Mouse (Mus musculus): ENCODE results near the gene Magi2. TPM values are rescaled to one million over a fixed set of nuclear protein-coding genes. Genes with fewer than 3 reads are reported as not detected.

Magi2 gene
- polyA plus RNA-seq, 1 experiment from 2014 or later: 9.3 TPM

GRCm38 (mm10) chr5:20378071-20378800, 1151.4 kb downstream of the Magi2 start:
- Histone ChIP-seq H3K27me3 (ENCODE audit: control insufficient read depth, insufficient read depth, low read length) (no peaks in the 10 kb centered on the region), H3K9me3 (ENCODE audit: control insufficient read depth, low read length) (no peaks in the 10 kb centered on the region), H3K9ac (ENCODE audit: low read depth, low read length) (no peak overlapping the region), H3K36me3 (ENCODE audit: control insufficient read depth, insufficient read depth, low read length) (no peaks in the 10 kb centered on the region), H3K4me2 (replicated peaks; ENCODE audit: low read depth, low read length) (no peak overlapping the region), H3K27ac (ENCODE audit: low read depth, low read length) (no peak overlapping the region), H3K4me1 (ENCODE audit: control insufficient read depth, insufficient read depth, low read length) (no peaks in the 10 kb centered on the region), H3K4me3 (ENCODE audit: low read length) (no peak overlapping the region)
- 82% methylated on average over 11 of the region's 11 CpGs for WGBS
- no peak for ATAC-seq (ENCODE audit: low FRiP score, low TSS enrichment)

- no peak for ATAC-seq (ENCODE audit: low FRiP score, low TSS enrichment)
- H3K36me3 ChIP-seq (ENCODE audit: control insufficient read depth, insufficient read depth, low read length): no peaks in the 10 kb centered on the region
- H3K9ac ChIP-seq (ENCODE audit: low read depth, low read length): no peak overlapping the region
- 88% methylated on average over 5 of the region's 5 CpGs for WGBS
- no peak overlapping the region for H3K4me2 ChIP-seq (replicated peaks; ENCODE audit: low read depth, low read length)
- no peaks in the 10 kb centered on the region for H3K27me3 ChIP-seq (ENCODE audit: control insufficient read depth, insufficient read depth, low read length)
- H3K4me3 ChIP-seq (ENCODE audit: low read length): no peak overlapping the region
- H3K4me1 ChIP-seq (ENCODE audit: control insufficient read depth, insufficient read depth, low read length): no peaks in the 10 kb centered on the region
- H3K27ac ChIP-seq (ENCODE audit: low read depth, low read length): no peak overlapping the region
- H3K9me3 ChIP-seq (ENCODE audit: control insufficient read depth, low read length): no peaks in the 10 kb centered on the region
Observed at GRCm38 (mm10) chr5:20404533-20404932, 1177.7 kb downstream of the Magi2 start.

GRCm38 (mm10) chr5:20406626-20407025, 1179.8 kb downstream of the Magi2 start:
- no peak overlapping the region for H3K27ac ChIP-seq (ENCODE audit: low read depth, low read length)
- H3K9ac ChIP-seq (ENCODE audit: low read depth, low read length): no peak overlapping the region
- H3K36me3 ChIP-seq (ENCODE audit: control insufficient read depth, insufficient read depth, low read length): no peaks in the 10 kb centered on the region
- H3K4me1 ChIP-seq (ENCODE audit: control insufficient read depth, insufficient read depth, low read length): no peaks in the 10 kb centered on the region
- 89% methylated on average over 4 of the region's 4 CpGs for WGBS
- H3K4me3 ChIP-seq (ENCODE audit: low read length): no peak overlapping the region
- no peak for ATAC-seq (ENCODE audit: low FRiP score, low TSS enrichment)
- no peaks in the 10 kb centered on the region for H3K9me3 ChIP-seq (ENCODE audit: control insufficient read depth, low read length)
- H3K4me2 ChIP-seq (replicated peaks; ENCODE audit: low read depth, low read length): no peak overlapping the region
- H3K27me3 ChIP-seq (ENCODE audit: control insufficient read depth, insufficient read depth, low read length): no peaks in the 10 kb centered on the region

- no peak overlapping the region for H3K9ac ChIP-seq (ENCODE audit: low read depth, low read length)
- H3K4me1 ChIP-seq (ENCODE audit: control insufficient read depth, insufficient read depth, low read length): no peaks in the 10 kb centered on the region
- no peaks in the 10 kb centered on the region for H3K9me3 ChIP-seq (ENCODE audit: control insufficient read depth, low read length)
- H3K4me2 ChIP-seq (replicated peaks; ENCODE audit: low read depth, low read length): no peak overlapping the region
- H3K4me3 ChIP-seq (ENCODE audit: low read length): no peak overlapping the region
- ATAC-seq (ENCODE audit: low FRiP score, low TSS enrichment): no peak
- H3K27me3 ChIP-seq (ENCODE audit: control insufficient read depth, insufficient read depth, low read length): no peaks in the 10 kb centered on the region
- H3K27ac ChIP-seq (ENCODE audit: low read depth, low read length): no peak overlapping the region
- H3K36me3 ChIP-seq (ENCODE audit: control insufficient read depth, insufficient read depth, low read length): no peaks in the 10 kb centered on the region
Observed at GRCm38 (mm10) chr5:20415320-20415719, 1188.5 kb downstream of the Magi2 start.

GRCm38 (mm10) chr5:20417348-20417747, 1190.5 kb downstream of the Magi2 start:
- no peak for ATAC-seq (ENCODE audit: low FRiP score, low TSS enrichment)
- Histone ChIP-seq H3K4me3 (ENCODE audit: low read length) (no peak overlapping the region), H3K27ac (ENCODE audit: low read depth, low read length) (no peak overlapping the region), H3K36me3 (ENCODE audit: control insufficient read depth, insufficient read depth, low read length) (no peaks in the 10 kb centered on the region), H3K4me2 (replicated peaks; ENCODE audit: low read depth, low read length) (no peak overlapping the region), H3K9ac (ENCODE audit: low read depth, low read length) (no peak overlapping the region), H3K9me3 (ENCODE audit: control insufficient read depth, low read length) (no peaks in the 10 kb centered on the region), H3K4me1 (ENCODE audit: control insufficient read depth, insufficient read depth, low read length) (no peaks in the 10 kb centered on the region), H3K27me3 (ENCODE audit: control insufficient read depth, insufficient read depth, low read length) (no peaks in the 10 kb centered on the region)

- H3K9ac ChIP-seq (ENCODE audit: low read depth, low read length): no peak overlapping the region
- no peaks in the 10 kb centered on the region for H3K9me3 ChIP-seq (ENCODE audit: control insufficient read depth, low read length)
- 66% methylated on average over 9 of the region's 9 CpGs for WGBS
- no peak overlapping the region for H3K4me3 ChIP-seq (ENCODE audit: low read length)
- no peaks in the 10 kb centered on the region for H3K36me3 ChIP-seq (ENCODE audit: control insufficient read depth, insufficient read depth, low read length)
- no peak overlapping the region for H3K27ac ChIP-seq (ENCODE audit: low read depth, low read length)
- no peaks in the 10 kb centered on the region for H3K4me1 ChIP-seq (ENCODE audit: control insufficient read depth, insufficient read depth, low read length)
- no peak overlapping the region for H3K4me2 ChIP-seq (replicated peaks; ENCODE audit: low read depth, low read length)
- no peaks in the 10 kb centered on the region for H3K27me3 ChIP-seq (ENCODE audit: control insufficient read depth, insufficient read depth, low read length)
- ATAC-seq (ENCODE audit: low FRiP score, low TSS enrichment): no peak
Observed at GRCm38 (mm10) chr5:20432148-20432813, 1205.4 kb downstream of the Magi2 start.

- H3K4me3 ChIP-seq (ENCODE audit: low read length): no peak overlapping the region
- H3K36me3 ChIP-seq (ENCODE audit: control insufficient read depth, insufficient read depth, low read length): no peaks in the 10 kb centered on the region
- H3K9me3 ChIP-seq (ENCODE audit: control insufficient read depth, low read length): no peaks in the 10 kb centered on the region
- H3K4me1 ChIP-seq (ENCODE audit: control insufficient read depth, insufficient read depth, low read length): no peaks in the 10 kb centered on the region
- H3K9ac ChIP-seq (ENCODE audit: low read depth, low read length): no peak overlapping the region
- no peak overlapping the region for H3K27ac ChIP-seq (ENCODE audit: low read depth, low read length)
- no peak for ATAC-seq (ENCODE audit: low FRiP score, low TSS enrichment)
- WGBS: 44% methylated on average over 4 of the region's 4 CpGs
- no peak overlapping the region for H3K4me2 ChIP-seq (replicated peaks; ENCODE audit: low read depth, low read length)
- H3K27me3 ChIP-seq (ENCODE audit: control insufficient read depth, insufficient read depth, low read length): no peaks in the 10 kb centered on the region
Observed at GRCm38 (mm10) chr5:20446471-20447174, 1219.8 kb downstream of the Magi2 start.

- Histone ChIP-seq H3K27me3 (ENCODE audit: control insufficient read depth, insufficient read depth, low read length) (no peaks in the 10 kb centered on the region), H3K36me3 (ENCODE audit: control insufficient read depth, insufficient read depth, low read length) (no peaks in the 10 kb centered on the region), H3K4me1 (ENCODE audit: control insufficient read depth, insufficient read depth, low read length) (no peaks in the 10 kb centered on the region), H3K4me2 (replicated peaks; ENCODE audit: low read depth, low read length) (no peak overlapping the region), H3K27ac (ENCODE audit: low read depth, low read length) (no peak overlapping the region), H3K4me3 (ENCODE audit: low read length) (no peak overlapping the region), H3K9me3 (ENCODE audit: control insufficient read depth, low read length) (no peaks in the 10 kb centered on the region), H3K9ac (ENCODE audit: low read depth, low read length) (no peak overlapping the region)
- WGBS: 73% methylated on average over 3 of the region's 3 CpGs
- no peak for ATAC-seq (ENCODE audit: low FRiP score, low TSS enrichment)
Observed at GRCm38 (mm10) chr5:20456106-20456505, 1229.3 kb downstream of the Magi2 start.
